Mouse (Mus musculus) right cerebral cortex, postnatal 25 days (tissue): ENCODE measurements around the gene Anapc2.
A peak's percentile ranks its signal among the peaks of the same experiment; 100 is the strongest.

Experiments used
- DNase-seq: peaks from one replicate; pipeline ENCODE4 v3.0.0; 2022

Anapc2 gene

DNA sequence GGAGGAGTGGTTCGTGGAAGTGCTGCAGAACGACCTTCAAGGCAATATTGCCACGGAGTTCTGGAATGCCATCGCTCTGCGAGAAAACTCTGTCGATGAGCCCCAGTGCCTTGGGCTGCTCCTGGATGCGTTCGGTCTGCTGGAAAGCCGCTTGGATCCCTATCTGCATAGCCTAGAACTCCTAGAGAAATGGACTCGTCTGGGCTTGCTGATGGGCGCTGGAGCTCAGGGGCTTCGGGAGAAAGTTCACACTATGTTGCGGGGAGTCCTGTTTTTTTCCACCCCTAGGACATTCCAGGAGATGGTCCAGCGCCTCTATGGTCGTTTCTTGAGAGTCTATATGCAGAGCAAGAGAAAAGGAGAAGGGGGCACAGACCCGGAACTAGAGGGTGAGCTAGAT is 732 bp downstream of the Anapc2 start:
- no peak for DNase-seq

DNA sequence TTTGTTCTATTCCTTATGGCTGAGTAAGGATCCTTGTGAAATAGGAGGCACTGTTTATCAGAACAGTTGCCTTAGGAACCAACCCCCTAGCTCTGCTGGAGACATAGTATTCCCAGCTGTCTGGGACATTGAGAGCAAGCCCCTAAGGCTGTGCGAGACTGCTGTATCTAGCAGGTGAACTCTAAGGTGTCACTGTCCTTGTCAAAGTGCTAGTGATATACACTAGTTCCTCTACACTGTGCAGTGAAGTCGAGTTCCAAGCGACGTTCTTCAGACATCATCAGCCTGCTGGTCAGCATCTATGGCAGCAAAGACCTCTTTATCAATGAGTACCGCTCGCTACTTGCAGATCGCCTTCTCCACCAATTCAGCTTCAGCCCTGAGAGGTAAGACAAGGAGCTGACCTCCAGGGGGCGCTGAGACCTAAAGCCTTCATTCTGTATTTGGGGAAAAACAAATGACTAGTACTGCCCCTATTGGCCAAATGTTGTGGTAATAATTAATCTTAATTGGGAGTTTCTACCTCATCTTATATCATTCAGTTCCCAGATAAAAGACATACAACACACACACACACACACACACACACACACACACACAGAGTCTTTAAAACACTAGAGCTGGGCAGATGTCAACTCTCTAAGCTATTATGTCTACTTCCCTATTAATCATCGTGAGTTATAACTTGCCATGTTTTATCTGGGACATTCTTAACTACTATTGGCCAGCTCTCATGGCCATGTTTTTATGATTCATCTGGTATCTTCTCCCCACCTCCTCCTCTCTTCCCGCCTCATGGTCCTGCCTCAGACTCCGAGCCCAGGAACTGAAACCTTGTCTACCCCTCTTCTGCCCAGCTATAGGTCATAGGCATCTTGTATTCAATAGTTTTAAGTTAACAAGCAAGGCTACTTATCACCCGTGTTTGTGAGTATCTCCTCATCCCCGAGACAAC is 6.9 kb downstream of the Anapc2 start:
- no peak for DNase-seq

DNA sequence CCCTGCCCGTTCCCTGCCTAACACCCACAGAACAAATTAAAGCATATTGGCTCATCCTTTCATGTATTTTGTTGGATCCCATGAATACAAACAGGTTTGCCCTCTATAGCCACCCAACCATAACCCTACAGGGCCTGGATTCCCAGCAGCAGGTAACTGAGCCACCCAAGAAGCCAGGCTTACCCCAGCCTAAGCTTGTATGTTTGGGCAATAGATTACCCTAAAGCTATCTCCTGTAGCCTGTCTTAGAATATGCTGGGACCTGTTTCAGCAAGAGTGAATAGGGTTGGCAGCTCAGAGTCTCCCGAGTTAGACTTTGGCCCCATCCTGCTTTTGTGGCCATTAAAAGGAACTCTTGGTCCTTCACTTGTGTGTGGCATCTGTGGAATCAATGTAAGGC is 13.3 kb downstream of the Anapc2 start:
- DNase-seq: no peak

DNA sequence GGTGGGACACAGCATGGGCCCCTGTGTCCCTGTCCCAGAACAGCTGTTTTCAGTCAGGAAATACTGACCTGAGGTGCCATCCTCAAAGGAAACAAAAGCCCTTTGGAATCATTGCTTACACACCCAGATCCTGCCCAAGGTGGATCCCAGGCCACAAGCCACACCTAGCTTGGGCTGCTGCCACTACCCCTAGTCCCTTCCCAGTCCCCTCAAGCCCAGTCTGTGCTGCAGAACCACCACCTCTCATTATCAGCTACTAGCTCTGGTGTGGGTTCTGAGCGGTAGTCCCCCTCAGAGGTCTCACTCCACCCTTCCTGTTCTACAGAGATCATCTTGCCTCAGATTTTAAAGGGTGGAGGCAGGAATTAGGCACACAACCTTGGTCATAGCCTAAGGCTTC is 14.0 kb downstream of the Anapc2 start:
- peak; percentile 11 for DNase-seq

DNA sequence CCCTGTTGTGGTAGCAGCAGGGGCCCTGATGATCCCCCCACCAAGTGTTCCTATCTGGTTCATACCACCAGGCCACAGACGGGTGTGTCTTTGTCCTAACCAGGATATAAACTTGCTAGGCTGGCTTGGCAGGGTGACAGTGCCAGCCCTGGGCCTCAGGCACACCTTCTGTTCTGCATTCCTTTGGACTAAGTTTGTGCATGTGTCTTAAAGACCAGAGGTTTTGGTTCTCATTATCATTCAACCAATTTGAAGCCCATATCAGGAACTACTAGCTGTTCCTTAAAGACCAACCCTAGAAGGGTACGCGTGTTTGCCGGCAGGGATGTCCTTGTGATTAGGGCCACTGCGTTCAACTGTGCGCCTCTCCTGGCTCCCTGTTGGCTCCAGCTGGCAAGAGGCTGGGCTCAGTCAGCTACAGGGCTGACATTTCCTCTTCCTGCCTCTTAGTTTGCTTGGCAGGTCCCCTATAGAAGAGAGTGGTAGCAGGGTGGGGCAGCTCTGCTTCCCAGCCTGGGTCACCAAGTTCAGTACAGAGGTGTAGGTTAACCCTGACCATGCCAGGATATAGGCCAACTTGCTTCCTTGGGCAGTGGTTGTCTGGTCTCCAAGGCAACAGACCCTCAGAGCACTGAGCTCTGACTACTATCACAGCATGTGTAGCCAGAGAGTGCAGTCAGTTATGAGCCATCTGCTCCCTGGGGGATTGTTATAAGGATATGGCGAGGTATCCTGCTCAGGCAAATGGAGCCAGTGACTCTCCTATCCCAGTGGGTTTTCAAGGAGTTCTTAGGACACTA is 14.8 kb downstream of the Anapc2 start:
- peak; percentile 15 for DNase-seq

DNA sequence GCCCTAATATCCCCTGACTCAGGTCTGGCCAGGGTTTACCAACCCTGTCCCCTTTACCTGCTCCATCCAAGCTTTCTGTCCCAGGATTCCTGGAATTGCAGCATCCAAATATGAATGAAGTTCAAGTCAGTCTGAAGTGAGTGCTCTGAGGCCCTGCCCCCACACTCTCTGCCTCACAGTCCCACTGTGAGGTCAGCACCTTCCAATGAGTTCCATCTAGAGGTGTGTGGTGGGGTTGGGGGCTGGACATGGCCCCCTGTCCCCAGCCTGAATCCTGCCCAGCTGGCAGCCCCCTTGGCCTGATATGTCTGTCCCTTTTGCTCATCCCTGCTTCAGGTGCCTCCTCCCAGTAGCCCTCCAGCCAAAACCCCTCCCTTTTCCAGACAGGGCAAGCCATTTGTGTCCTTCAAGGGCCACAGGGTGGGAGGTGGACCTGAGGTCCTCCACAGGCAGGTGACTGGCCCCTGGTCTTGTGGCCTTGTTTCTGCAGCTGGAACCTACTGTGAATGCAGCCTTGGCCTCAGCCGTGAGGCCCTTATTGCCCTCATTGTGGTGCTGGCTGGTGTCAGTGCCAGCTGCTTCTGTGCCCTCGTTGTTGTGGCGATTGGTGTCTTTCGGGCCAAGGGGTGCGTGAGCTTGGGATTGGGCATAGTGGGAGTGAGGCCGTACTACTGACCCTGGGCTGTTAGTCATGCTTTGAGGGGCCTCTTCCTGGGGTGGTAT is 15.8 kb downstream of the Anapc2 start, which contains the start of gene Tmem210:
TSS of gene Tmem210 (plus strand) at position 219 of the 723 bp plus-strand sequence.
- DNase-seq: peak; percentile 19

DNA sequence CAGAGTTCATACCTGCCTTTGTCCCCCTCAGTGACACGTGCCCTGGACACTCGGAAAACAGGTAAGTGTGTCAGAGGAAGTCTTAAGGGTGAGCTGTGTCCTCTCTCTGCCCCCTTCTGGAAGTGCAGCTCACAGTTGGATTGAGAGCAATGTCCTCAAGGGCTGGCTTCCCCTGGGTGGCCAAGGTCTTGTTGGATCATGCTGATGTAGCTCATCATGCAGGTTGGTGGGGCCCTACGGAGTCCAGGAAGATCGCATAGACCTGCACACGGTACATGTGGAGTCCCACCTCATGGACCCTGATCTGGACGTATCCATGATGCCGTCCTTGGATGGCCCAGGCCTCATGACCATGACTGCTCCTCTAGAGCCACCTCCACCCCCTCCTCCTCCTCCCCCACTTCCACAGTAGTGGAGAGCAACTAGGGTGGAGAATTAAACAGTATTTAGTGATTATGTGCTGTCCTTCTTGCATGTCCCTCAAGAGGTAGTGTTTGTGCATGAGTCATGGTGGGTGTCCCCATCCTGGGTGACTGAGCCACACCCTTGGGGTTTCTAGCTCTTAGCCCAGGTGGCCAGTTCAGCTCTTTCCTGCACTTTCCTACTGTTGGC is 16.6 kb downstream of the Anapc2 start:
- DNase-seq: no peak

DNA sequence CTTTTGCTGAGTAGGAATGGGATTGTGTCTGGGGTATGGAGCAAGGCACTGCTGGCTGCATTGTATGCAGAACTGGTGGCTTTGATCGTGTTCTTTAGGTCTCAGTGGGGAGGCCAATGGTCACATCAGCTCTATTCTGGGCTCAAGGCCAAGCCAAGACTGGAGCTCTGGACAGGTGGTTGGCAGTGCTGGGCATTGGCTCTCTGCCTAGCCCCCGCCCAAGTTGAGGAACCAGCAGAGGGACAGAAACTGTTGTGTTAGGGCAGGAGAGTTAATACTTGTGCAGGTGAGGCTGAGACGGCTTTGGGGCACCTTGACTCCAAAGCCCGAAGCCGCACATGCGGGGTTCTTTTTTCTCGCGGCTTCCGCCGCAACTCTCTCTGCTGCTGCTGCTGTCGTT is 17.4 kb downstream of the Anapc2 start, which contains the start of gene Lrrc26:
TSS of gene Lrrc26 (plus strand) at position 265 of the 400 bp plus-strand sequence.
- peak; percentile 14 for DNase-seq

DNA sequence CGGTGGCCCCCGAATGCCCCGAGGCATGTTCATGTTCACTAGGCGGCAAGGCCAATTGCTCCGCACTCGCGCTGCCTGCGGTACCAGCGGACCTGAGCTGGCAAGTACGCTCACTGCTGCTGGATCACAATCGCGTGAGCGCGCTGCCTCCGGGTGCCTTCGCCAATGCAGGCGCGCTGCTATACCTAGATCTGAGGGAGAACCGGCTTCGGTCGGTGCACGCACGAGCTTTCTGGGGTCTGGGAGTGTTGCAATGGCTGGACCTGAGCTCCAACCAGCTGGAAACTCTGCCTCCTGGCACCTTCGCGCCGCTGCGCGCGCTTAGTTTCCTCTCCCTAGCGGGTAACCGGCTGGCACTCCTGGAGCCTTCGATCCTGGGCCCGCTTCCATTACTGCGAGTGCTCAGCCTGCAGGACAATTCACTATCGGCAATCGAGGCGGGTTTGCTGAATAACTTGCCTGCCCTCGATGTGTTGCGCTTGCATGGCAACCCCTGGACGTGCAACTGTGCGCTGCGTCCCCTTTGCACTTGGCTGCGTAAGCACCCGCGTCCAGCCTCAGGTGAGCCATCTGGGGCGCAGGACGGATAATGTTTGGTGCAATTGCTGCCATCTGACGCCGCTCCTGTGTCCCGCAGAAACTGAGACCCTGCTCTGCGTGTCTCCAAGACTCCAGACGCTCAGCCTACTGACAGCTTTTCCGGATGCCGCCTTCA is 18.0 kb downstream of the Anapc2 start:
- peak; percentile 79 for DNase-seq

DNA sequence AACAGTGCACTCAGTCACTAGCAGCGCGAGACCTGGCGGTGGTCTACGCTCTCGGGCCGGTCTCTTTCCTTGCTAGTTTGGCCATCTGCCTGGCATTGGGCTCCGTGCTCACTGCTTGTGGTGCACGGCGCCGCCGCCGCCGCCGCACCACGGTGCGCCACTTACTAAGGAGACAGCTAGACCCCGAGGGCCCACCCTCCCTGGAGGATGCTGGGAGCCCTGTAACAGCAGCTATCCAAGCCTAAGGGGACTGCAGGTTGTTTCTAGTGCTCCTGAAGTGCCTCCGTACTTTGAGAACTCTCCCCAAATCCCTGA is 18.5 kb downstream of the Anapc2 start:
- peak; percentile 59 for DNase-seq

DNA sequence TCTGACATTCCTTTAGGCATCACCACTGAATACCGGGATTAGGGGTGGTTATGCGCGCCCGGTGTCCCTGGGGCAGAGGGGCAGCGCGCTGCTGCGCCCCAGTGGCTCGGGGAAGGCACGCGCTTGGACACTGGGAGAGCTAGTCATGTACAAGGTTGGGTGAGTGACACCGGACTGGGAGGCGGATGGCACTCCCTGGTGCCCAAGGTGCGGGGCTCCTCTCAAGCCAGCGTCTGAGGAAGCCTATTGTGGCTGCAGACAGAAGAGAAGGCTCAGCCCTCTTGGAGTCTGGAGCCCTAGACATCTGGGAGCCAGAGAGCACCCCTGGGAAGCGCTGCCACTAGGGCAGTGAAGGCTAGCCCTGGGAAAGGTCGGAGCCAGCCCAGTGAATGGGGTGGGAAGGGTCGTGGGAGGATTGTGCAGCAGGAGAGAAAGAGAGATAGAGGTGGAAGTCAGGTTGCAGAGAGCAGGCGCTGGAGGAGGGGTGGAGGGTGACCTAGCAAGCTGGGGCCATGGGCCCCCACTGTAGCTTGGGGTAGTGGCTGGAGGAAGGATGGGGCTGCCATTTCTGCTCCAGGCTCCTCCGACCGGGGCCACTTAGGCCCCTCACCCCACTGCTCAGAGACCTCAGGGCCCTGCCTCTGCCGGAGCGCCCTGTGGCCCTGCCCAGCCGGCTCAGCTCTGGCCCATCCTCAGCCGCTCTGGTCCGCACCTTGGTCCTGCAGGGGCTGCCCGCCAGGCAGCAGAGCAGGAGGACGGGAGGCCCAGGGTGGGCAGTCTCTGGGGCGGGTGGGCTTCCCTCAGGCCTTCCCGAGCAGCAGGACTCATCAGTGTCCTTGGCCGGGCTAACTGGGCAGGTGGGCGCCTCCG is 19.1 kb downstream of the Anapc2 start:
- no peak for DNase-seq

DNA sequence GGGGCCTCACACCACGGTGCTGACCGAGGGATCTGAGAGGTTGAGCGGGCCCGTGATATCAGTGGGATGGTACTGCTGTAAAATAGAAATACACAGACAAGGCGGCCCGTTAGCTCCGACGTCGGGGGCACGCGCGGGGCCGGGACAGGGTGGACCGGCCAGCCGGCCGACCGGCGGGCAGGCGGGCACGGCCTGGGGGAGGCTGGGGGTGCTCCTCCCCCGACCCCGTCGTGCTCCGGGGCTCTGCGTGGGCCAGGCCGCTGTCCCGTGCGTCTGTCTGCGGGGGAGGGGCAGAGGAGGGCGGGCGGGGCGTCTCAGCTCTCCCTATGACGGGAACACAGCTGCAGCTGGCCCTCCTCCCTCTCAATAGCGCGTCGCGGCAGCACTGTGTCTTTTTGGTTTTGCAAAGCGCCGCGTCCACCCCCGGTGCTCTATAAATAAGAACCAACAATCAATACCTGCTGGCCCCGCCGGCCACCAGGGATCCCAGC is 19.8 kb downstream of the Anapc2 start:
- peak; percentile 57 for DNase-seq

DNA sequence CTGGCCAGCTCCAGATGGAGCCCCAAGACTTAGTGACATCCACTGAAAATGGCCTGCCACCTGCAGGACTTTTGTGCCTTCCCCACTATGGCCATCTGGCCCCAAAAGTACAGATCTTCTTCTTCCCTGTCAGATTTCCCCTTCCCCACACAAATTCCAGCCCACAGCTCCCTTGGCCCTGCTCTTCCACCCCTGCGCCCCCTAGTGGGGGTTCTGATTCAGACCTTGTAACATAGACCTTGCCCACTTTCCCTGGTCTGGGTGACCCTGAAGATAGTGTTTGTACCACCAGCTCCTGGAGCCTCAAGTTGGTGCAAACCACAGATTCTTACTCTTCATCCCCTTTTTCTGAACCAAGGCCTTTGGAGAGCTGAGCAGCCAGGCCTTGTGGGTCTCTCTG is 20.6 kb downstream of the Anapc2 start:
- DNase-seq: peak; percentile 64

DNA sequence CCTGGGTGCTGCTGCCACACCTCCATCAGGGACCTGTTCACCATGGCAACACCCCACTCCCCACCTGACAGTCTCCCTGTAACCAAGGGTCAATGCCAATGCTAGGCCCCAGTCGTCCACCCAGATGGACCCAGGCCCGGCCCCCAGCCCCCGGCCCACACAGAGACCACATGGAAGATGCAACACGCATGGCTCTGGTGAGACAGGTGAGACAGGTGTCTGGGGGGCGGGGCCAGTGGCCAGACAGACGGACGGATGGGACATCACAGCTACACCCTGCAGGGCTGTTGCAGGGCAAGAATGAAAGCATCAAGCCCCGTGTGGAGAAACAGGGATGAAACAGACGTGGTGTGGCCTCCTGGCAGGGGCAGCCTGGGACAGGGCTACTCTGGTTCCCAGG is 21.4 kb downstream of the Anapc2 start:
- no peak for DNase-seq

DNA sequence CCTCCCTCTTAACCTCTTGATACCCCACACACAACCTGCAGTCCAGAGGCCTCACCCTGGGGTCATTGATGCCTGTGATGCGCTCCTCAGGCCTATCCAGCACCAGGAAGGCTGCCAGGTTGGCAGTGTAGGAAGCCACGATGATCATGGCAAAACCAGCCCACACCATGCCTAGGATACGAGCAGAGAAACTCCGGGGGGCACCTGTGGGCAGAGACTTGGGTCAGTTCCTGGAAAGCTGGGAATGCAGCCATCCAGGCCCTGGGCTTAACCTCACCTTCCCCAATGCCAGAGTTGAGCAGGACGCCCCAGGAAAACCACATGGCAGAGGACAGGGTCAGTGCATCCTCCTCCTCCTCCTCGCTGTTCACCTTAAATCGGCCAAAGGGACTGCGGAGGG is 24.8 kb downstream of the Anapc2 start:
- no peak for DNase-seq

DNA sequence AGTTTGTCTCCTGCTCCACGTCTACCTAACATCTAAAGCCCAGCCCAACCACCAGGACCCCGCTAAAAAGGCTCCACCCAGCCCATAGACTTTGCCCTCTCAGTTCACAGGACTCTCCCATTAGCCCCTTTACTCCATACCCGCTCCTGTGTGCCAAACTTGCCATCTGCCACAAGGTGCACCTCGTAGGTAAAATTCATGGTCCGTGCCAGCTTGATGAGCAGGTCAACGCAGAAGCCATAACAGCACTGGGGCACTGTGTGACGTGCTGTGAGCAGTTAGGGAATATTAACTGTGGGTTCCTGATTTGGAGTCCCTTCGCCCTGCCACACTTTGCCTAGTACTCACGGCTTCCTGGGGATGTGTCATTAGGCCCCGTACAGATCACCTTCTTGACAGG is 25.8 kb downstream of the Anapc2 start:
- DNase-seq: no peak

DNA sequence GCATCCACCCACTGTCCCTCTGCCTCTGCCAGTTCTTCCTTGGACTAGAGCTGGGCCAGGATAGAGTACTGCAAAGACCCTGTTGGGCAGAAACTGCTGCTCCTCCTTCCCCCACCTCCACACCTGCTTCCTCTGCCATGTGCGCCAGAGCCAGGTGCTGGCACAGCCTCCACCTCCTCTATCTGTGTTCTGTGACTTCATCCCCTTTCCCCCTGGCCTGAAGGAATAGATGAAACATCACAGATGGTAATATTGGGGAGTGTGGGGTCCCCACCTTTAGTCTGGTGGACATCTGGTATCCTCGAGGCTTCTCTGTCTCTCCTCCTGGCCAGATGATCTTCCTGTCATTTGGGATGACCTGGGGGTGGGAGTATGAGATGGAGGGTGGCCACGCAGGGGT is 31.2 kb downstream of the Anapc2 start:
- peak; percentile 4 for DNase-seq

DNA sequence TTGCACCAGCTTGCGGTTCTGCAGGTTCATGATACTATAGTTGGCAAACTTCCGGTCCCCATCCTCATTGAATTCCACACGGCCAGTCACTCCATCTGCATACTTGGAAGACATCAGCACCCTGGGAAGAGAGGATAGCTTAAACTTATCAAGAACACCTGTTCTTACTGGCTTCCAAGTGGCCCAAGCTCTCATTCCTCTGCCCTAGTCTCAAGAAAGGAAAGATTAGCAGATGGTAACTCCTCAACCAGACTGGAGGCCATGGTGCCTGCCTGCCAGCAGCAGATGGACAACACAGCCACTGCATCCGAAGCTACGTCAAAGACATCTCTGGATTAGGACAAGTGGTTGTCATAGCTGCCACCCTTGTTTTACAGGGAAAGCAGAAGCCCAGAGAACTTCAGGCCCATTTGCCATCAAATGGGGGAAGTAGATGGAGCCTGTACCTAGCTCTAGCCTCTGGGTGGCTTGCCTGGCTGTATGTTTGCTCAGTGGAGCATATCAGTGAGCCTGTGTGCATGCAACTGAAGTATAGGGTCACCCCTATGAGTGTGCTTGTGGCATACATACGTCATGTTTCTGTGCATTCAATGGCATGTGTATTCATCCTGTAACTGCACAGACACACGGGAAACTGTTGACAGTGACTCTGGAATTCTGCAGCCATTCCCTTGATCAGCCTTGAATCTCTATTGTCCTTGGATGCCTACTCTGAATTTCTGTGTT is 31.8 kb downstream of the Anapc2 start:
- peak; percentile 9 for DNase-seq

DNA sequence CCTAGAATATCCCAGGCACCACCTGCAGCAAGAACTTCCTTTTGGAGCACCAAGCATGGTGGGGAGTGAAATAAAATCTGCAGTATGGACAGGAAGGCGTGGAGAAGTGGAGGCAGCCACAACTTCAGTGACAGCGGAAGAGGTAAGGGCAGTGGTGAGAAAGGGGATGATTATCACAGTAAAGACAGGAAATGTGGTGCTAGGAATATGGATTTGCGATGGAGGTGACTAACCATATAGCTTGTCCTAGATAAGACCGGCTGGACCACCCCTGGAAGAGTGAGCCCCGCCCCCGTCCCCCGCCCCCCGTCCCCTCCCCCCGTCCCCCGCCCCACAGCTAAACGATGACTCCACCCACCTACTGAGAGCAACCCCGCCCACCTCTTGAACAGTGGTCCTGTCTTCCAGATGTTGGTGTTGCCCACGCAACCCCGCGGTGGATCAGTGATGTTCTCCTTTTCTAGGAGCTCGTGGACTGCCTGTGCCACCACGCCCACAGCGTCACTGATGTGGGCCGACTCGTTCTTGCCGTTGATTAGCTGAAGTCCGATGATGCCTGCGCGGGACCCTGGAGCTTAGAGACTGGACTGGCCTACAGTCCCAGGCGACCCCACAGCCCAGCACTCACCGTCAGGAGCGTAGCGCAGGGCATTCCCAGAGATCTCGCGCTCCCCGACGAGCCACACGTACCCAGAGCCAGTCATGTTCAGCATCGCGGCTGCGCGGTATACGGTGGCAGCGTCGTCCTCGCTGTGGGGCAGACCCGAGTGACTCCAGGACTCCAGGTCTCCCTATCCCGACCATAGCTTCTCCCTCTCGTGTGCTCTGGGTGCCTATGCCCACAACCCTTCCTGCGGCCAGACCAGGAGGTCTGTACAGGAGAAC is 32.6 kb downstream of the Anapc2 start:
- DNase-seq: peak; percentile 43
